ENCODE assay signal across 8 mouse cellular contexts in genomic region chr2:128746621-128747151, GRCm38 (mm10). TPM values are rescaled to one million over a fixed set of nuclear protein-coding genes. Genes with fewer than 3 reads are reported as not detected.
A peak's percentile ranks its signal among the peaks of the same experiment; 100 is the strongest.
DNase-seq lines count a peak whose midpoint lies in the region; ATAC-seq and TF ChIP-seq lines count a peak whose summit lies in the region.

No protein-coding gene starts in this region.

- H3K4me3 ChIP-seq in small intestine, adult 2 months (ENCODE audit: low read depth, low read length): no peak overlapping the region
- no peak overlapping the region for H3K4me3 ChIP-seq in forebrain, embryonic 15.5 days

- intact Hi-C loops in left cerebral cortex, postnatal 14 days (cut with DNase I): no loop called here

- peak overlapping the region; percentile 72 for H3K27ac ChIP-seq in small intestine, adult 2 months (ENCODE audit: insufficient read depth, low read depth, low read length)
- no peak overlapping the region for H3K27ac ChIP-seq in forebrain, embryonic 15.5 days (replicated peaks)

- ATAC-seq in forebrain, embryonic 15.5 days (replicated peaks): no peak

- H3K4me1 ChIP-seq in small intestine, adult 2 months (ENCODE audit: control insufficient read depth, insufficient read depth, insufficient read length, low read length): peaks cover 5% of the 10 kb centered on the region; the same call in 1 of the 2 replicates
- H3K4me1 ChIP-seq in forebrain, embryonic 15.5 days: no peaks in the 10 kb centered on the region

- H3K4me2 ChIP-seq in forebrain, embryonic 15.5 days (replicated peaks): no peak overlapping the region

- no peaks in the 10 kb centered on the region for H3K9me3 ChIP-seq in forebrain, embryonic 15.5 days

- 74% methylated on average over 5 of the region's 5 CpGs for WGBS in small intestine, adult 2 months
- 82% methylated on average over 5 of the region's 5 CpGs for WGBS in forebrain, embryonic 15.5 days

- no peaks in the 10 kb centered on the region for H3K27me3 ChIP-seq in small intestine, adult 2 months (ENCODE audit: control insufficient read depth, insufficient read depth, low read length)
- H3K27me3 ChIP-seq in forebrain, embryonic 15.5 days: no peaks in the 10 kb centered on the region

- DNase-seq in left cerebral cortex, postnatal 14 days (ENCODE audit: low spot score in 2 of 2): peak; percentile 18 to 70
- DNase-seq in left cerebral cortex, adult 18-20 months (ENCODE audit: low spot score in 2 of 2): no peak
- DNase-seq in heart, adult 9 months (ENCODE audit: low spot score in 2 of 2): peak; percentile 59 to 70
- peak; percentile 71 for DNase-seq in kidney, postnatal 14 days
- no peak for DNase-seq in spleen, adult 18-20 months
- DNase-seq in cerebellum, postnatal 14 days: no peak

- no peak overlapping the region for H3K9ac ChIP-seq in forebrain, embryonic 15.5 days (replicated peaks)

- TF ChIP-seq POLR2A in small intestine, adult 2 months (IDR thresholded peaks at IDR 0.05; ENCODE audit: low read depth, low read length): no peak

- no peak for TF ChIP-seq CTCF in small intestine, adult 2 months (IDR thresholded peaks at IDR 0.05; ENCODE audit: extremely low read depth, insufficient read length, insufficient replicate concordance, low read depth, low read length)

- peaks cover 31% of the 10 kb centered on the region for H3K36me3 ChIP-seq in small intestine, adult 2 months (ENCODE audit: control insufficient read depth, insufficient read depth, low read length)
- no peaks in the 10 kb centered on the region for H3K36me3 ChIP-seq in forebrain, embryonic 15.5 days

RNA-seq across cellular contexts. Expression of gene Mertk, which starts 47.9 kb away (rescaled TPM):
- 10 to 100 TPM; 20.8 to 33.7 TPM for total RNA-seq in left cerebral cortex, postnatal 14 days (2021)
- total RNA-seq in left cerebral cortex, adult 18-20 months (2021): 10 to 100 TPM; 23.2 to 26.4 TPM
- 5.6 and 11.0 TPM in 2 replicates for polyA plus RNA-seq in small intestine, adult 2 months (2012; rRNA removed)
- 0.65 and 0.91 TPM in 2 replicates for polyA plus RNA-seq in forebrain, embryonic 15.5 days (2015; fragmentation: Nextera tagmentation; extraction: Ambion mirVana)

RNA-seq across cellular contexts. Expression of gene Anapc1, which starts 59.5 kb away (rescaled TPM):
- 10 to 100 TPM; 62.2 to 64.9 TPM for total RNA-seq in left cerebral cortex, postnatal 14 days (2021)
- total RNA-seq in left cerebral cortex, adult 18-20 months (2021): 10 to 100 TPM; 54.6 to 57.0 TPM
- 7.8 and 19.1 TPM in 2 replicates for polyA plus RNA-seq in small intestine, adult 2 months (2012; rRNA removed)
- 54.9 and 58.6 TPM in 2 replicates for polyA plus RNA-seq in forebrain, embryonic 15.5 days (2015; fragmentation: Nextera tagmentation; extraction: Ambion mirVana)

Comparison
In these comparisons a context has a peak if more than half of its experiments do, and no peak if none do; other contexts are left out.
1. DNase-seq: peak in left cerebral cortex, postnatal 14 days (2 of 2), heart, adult 9 months (2 of 2) and kidney, postnatal 14 days (single experiment); none in left cerebral cortex, adult 18-20 months (0 of 2), spleen, adult 18-20 months (0 of 2) and cerebellum, postnatal 14 days (0 of 2).